In the genomic region with DNA sequence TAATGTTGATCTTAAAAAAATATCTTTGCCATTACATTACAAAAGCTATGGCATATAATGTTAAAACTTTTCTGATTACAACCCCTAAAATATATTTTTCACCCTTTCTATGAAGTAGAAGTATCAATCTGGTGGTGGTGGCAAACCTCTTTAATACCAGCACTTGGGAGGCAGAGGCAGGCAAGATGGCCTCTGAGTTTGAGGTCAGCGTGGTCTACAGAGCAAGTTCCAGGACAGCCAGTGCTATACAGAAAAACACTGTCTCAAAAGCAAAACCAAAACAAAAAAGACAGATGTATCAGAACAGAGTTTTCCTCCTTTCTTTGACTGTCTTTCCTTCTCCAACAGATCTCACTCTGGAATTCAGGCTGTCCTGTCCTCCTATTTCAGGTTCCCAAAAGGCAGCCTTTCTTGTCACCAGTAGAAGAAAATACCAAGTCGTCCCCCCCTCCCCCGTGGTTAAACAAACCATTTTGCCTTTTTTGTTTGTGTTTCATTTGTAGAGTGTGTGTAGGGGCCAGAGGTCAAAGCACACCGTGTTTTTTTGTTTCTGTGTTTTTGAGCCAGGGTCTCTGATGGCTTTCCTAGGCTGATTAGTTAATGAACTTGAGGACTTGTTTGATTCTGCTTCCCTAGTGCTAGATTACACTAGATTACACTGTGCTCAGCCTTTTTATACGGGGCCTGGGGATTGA, we compare ENCODE assay signal across 24 mouse cellular contexts. TPM values are rescaled to one million over a fixed set of nuclear protein-coding genes. Genes with fewer than 3 reads are reported as not detected.
DNase-seq lines count a peak whose midpoint lies in the region; ATAC-seq and TF ChIP-seq lines count a peak whose summit lies in the region.
"Had no signal": no experiment of that assay in that cellular context is flagged by ENCODE, and none has a peak within 500 bp of the region (broad histone marks: within the 10 kb centered on the region; RNA-seq: fewer than 3 reads in every experiment).

No protein-coding gene starts in this region.

- no peak for TF ChIP-seq POLR2A in kidney, adult 2 months (IDR thresholded peaks at IDR 0.05; ENCODE audit: low read depth, low read length)
- TF ChIP-seq POLR2A in MEL (IDR thresholded peaks at IDR 0.05; ENCODE audit: control insufficient read depth in 1 of 2, insufficient read depth in 1 of 2, low read depth in 1 of 2, low read length in 2 of 2, poor library complexity in 1 of 2) = no peak

- TF ChIP-seq EP300 in MEL (IDR thresholded peaks at IDR 0.05; ENCODE audit: low read depth in 1 of 2, low read length in 2 of 2) = no peak

- H3K79me2 ChIP-seq in MEL (ENCODE audit: control insufficient read depth, insufficient read depth, low read length, poor library complexity) = no peaks in the 10 kb centered on the region; the same call in 1 of the 2 replicates

- no peak for DNase-seq in kidney, adult 2 months
- DNase-seq in kidney, postnatal 14 days = no peak
- no peak for DNase-seq in MEL (ENCODE audit: low read depth, low spot score)
- DNase-seq in liver, embryonic 13.5 days = no peak
- DNase-seq in yolk sac, embryonic 10.5 days (ENCODE audit: low spot score) = peak; percentile 70
- DNase-seq in layer of hippocampus, adult 9-10 months (ENCODE audit: low spot score) = no peak
- DNase-seq: adrenal gland, postnatal 10 days; B cell, adult 2 months; cerebellum, adult 18-20 months; cerebellum, postnatal 14 days; gastrocnemius, postnatal 10 days; kidney, adult 11 months; lung, adult 2 months; lung, postnatal 14 days; right cerebral cortex, postnatal 25 days; thymus, postnatal 36 days had no signal

- no peak for ATAC-seq in liver, embryonic 13.5 days (ENCODE audit: low read depth)
- ATAC-seq in megakaryocyte, adult 5-6 weeks (ENCODE audit: poor library complexity, severe bottlenecking) = no peak
- ATAC-seq: activated CD4-positive, CD25-positive, alpha-beta regulatory T cell, adult 4 months; forebrain, embryonic 14.5 days had no signal

- H3K27me3 ChIP-seq in kidney, adult 2 months (replicated peaks; ENCODE audit: control insufficient read depth, insufficient read depth, low read length) = no peaks in the 10 kb centered on the region
- H3K27me3 ChIP-seq in MEL (ENCODE audit: control insufficient read depth in 1 of 2, insufficient read depth in 2 of 2, low read length in 2 of 2) = no peaks in the 10 kb centered on the region
- H3K27me3 ChIP-seq in liver, embryonic 13.5 days = no peaks in the 10 kb centered on the region
- H3K27me3 ChIP-seq: embryonic facial prominence, embryonic 15.5 days; hindbrain, embryonic 12.5 days; midbrain, embryonic 12.5 days; stomach, embryonic 15.5 days had no signal

- no peaks in the 10 kb centered on the region for H3K9me3 ChIP-seq in MEL (replicated peaks; ENCODE audit: insufficient read depth, low read length)
- no peaks in the 10 kb centered on the region for H3K9me3 ChIP-seq in liver, embryonic 13.5 days (replicated peaks)
- H3K9me3 ChIP-seq: embryonic facial prominence, embryonic 15.5 days; hindbrain, embryonic 12.5 days; midbrain, embryonic 12.5 days; stomach, embryonic 15.5 days had no signal

- no peak for TF ChIP-seq RAD21 in MEL (IDR thresholded peaks at IDR 0.05; ENCODE audit: low read depth, low read length)

- no peaks in the 10 kb centered on the region for H3K36me3 ChIP-seq in kidney, adult 2 months (ENCODE audit: control insufficient read depth, insufficient read depth, low read length)
- peaks cover 0 to 21% of the 10 kb centered on the region in 2 experiments; a peak in 2 of 4 replicates for H3K36me3 ChIP-seq in MEL (ENCODE audit: control insufficient read depth in 1 of 2, insufficient read depth in 2 of 2, low read length in 2 of 2)
- H3K36me3 ChIP-seq in liver, embryonic 13.5 days = no peaks in the 10 kb centered on the region
- H3K36me3 ChIP-seq: hindbrain, embryonic 12.5 days; midbrain, embryonic 12.5 days; stomach, embryonic 15.5 days had no signal

- peak overlapping the region; percentile 34; the same call in 1 of the 2 replicates for H3K4me2 ChIP-seq in liver, embryonic 13.5 days
- H3K4me2 ChIP-seq: embryonic facial prominence, embryonic 15.5 days; heart, embryonic 11.5 days; hindbrain, embryonic 12.5 days; midbrain, embryonic 12.5 days; stomach, embryonic 15.5 days had no signal

- 34% methylated on average over 5 of the region's 5 CpGs for WGBS in kidney, adult 2 months
- WGBS in liver, embryonic 13.5 days (ENCODE audit: insufficient replicate concordance) = 37% methylated on average over 5 of the region's 5 CpGs

- TF ChIP-seq CTCF in kidney, adult 2 months (conservative IDR thresholded peaks at IDR 0.05; ENCODE audit: insufficient read depth, insufficient read length, low read depth, low read length) = no peak
- no peak for TF ChIP-seq CTCF in MEL (IDR thresholded peaks at IDR 0.05 in 2 of 3, conservative IDR thresholded peaks at IDR 0.05 in 1 of 3; ENCODE audit: control insufficient read depth in 1 of 3, insufficient read depth in 1 of 3, low read depth in 2 of 3, low read length in 3 of 3, poor library complexity in 1 of 3, severe bottlenecking in 1 of 3)

- peak overlapping the region; percentile 60; the same call in 1 of the 2 replicates for H3K27ac ChIP-seq in kidney, adult 2 months (ENCODE audit: insufficient read depth, low read depth, low read length)
- H3K27ac ChIP-seq in MEL (ENCODE audit: control insufficient read depth, low read depth, low read length) = 0 out of 2 replicates have a peak overlapping the region, but pooled peaks have one; percentile 24
- H3K27ac ChIP-seq in liver, embryonic 13.5 days = no peak overlapping the region; the same call in 1 of the 2 replicates
- H3K27ac ChIP-seq: embryonic facial prominence, embryonic 15.5 days; hindbrain, embryonic 12.5 days; midbrain, embryonic 12.5 days; stomach, embryonic 15.5 days had no signal

- no peak overlapping the region for H3K4me3 ChIP-seq in kidney, adult 2 months (ENCODE audit: insufficient read depth, low read depth, low read length)
- H3K4me3 ChIP-seq in MEL (ENCODE audit: control insufficient read depth in 1 of 2, insufficient read depth in 1 of 2, low read depth in 2 of 2, low read length in 2 of 2) = no peak overlapping the region
- H3K4me3 ChIP-seq in liver, embryonic 13.5 days (replicated peaks) = no peak overlapping the region
- H3K4me3 ChIP-seq: embryonic facial prominence, embryonic 15.5 days; hindbrain, embryonic 12.5 days; midbrain, embryonic 12.5 days; stomach, embryonic 15.5 days had no signal

- H3K4me1 ChIP-seq in kidney, adult 2 months (ENCODE audit: control insufficient read depth, insufficient read depth, low read length) = peaks cover 6% of the 10 kb centered on the region; the same call in 1 of the 2 replicates
- H3K4me1 ChIP-seq in MEL (ENCODE audit: control insufficient read depth in 1 of 2, insufficient read depth in 2 of 2, low read length in 2 of 2) = peaks cover 15 to 19% of the 10 kb centered on the region in 2 experiments
- peaks cover 16% of the 10 kb centered on the region for H3K4me1 ChIP-seq in liver, embryonic 13.5 days (replicated peaks)
- H3K4me1 ChIP-seq: embryonic facial prominence, embryonic 15.5 days; hindbrain, embryonic 12.5 days; midbrain, embryonic 12.5 days; stomach, embryonic 15.5 days had no signal

- no peak overlapping the region for H3K9ac ChIP-seq in MEL (ENCODE audit: control insufficient read depth, low read depth, low read length, poor library complexity, severe bottlenecking)
- H3K9ac ChIP-seq in liver, embryonic 13.5 days = no peak overlapping the region
- H3K9ac ChIP-seq: embryonic facial prominence, embryonic 15.5 days; hindbrain, embryonic 12.5 days; midbrain, embryonic 12.5 days; stomach, embryonic 15.5 days had no signal

TF ChIP-seq in MEL, 35 proteins besides CTCF, POLR2A, EP300 and RAD21:
- no peak for TF ChIP-seq GATA1 (IDR thresholded peaks at IDR 0.05; ENCODE audit: low read depth, low read length)
- no peak for TF ChIP-seq MYC (IDR thresholded peaks at IDR 0.05; ENCODE audit: low read depth, low read length)
- no peak for TF ChIP-seq SMC3 (IDR thresholded peaks at IDR 0.05; ENCODE audit: low read depth, low read length)
- no peak for TF ChIP-seq TAL1 (IDR thresholded peaks at IDR 0.05; ENCODE audit: low read length)
- TF ChIP-seq MXI1 (IDR thresholded peaks at IDR 0.05; ENCODE audit: low read depth, low read length) = no peak
- TF ChIP-seq HCFC1 (IDR thresholded peaks at IDR 0.05; ENCODE audit: low read depth, low read length) = no peak

RNA-seq across cellular contexts. Expression of gene Map4, which starts 28.3 kb away (rescaled TPM):
- 99.0 and 107 TPM in 2 replicates for polyA plus RNA-seq in kidney, adult 2 months (2012; rRNA removed)
- total RNA-seq in MEL (2012; rRNA removed) = 14.5 and 20.7 TPM in 2 replicates
- 10 to 100 TPM in 1 of 2 experiments, not detected in 1; 47.8 TPM for polyA plus RNA-seq in MEL (2012; ENCODE audit: insufficient read depth in 1 of 2, insufficient read length in 2 of 2, low read depth in 1 of 2, low replicate concordance in 2 of 2, missing spikeins in 1 of 2)
- 9.0 and 12.4 TPM in 2 replicates for polyA plus RNA-seq in liver, embryonic 13.5 days (2015; fragmentation: Nextera tagmentation; extraction: Ambion mirVana)
- total RNA-seq in megakaryocyte, adult 5-6 weeks (2015) = 74.3 and 82.8 TPM in 2 replicates
- total RNA-seq in megakaryocyte, adult 5-6 weeks (2017) = 50.0 and 55.3 TPM in 2 replicates
